Mouse (Mus musculus): ENCODE data around the gene Klhdc3. TPM values are rescaled to one million over a fixed set of nuclear protein-coding genes. Genes with fewer than 3 reads are reported as not detected.

Klhdc3 gene
- polyA plus RNA-seq, 1 experiment: 189 TPM

- no peak for DNase-seq (ENCODE audit: extremely low spot score in 1 of 2, low spot score in 1 of 2)
These were observed 52.3 kb downstream of the Klhdc3 start for GRCm38 (mm10) chr17:46628471-46628790.

- DNase-seq (ENCODE audit: extremely low spot score in 1 of 2, low spot score in 1 of 2): no peak
These were observed 53.3 kb downstream of the Klhdc3 start for GRCm38 (mm10) chr17:46627409-46627808.

- DNase-seq (ENCODE audit: extremely low spot score in 1 of 2, low spot score in 1 of 2): no peak
These were observed 56.1 kb downstream of the Klhdc3 start for GRCm38 (mm10) chr17:46624598-46624997.

Other genes with a start within 250 kb of the Klhdc3 start
- 0.15 and 0.18 TPM in 2 replicates for gene Slc22a7, start 242.5 kb downstream of the Klhdc3 start, polyA plus RNA-seq (2012; rRNA removed)
- 46.3 and 50.1 TPM in 2 replicates for gene Ttbk1, start 193.2 kb downstream of the Klhdc3 start, polyA plus RNA-seq (2012; rRNA removed)
- 4.0 and 4.8 TPM in 2 replicates for gene Dnph1, start 184.2 kb downstream of the Klhdc3 start, polyA plus RNA-seq (2012; rRNA removed)
- 65.3 and 66.8 TPM in 2 replicates for gene Cul9, start 134.5 kb downstream of the Klhdc3 start, polyA plus RNA-seq (2012; rRNA removed)
- 74.8 and 82.0 TPM in 2 replicates for gene Srf, start 124.7 kb downstream of the Klhdc3 start, polyA plus RNA-seq (2012; rRNA removed)
- 5.3 and 6.3 TPM in 2 replicates for gene Ptk7, start 51.4 kb downstream of the Klhdc3 start, polyA plus RNA-seq (2012; rRNA removed)
- gene Klc4, start 34.9 kb downstream of the Klhdc3 start, polyA plus RNA-seq (2012; rRNA removed): 20.1 and 23.5 TPM in 2 replicates
- gene Mrpl2, start 34.7 kb downstream of the Klhdc3 start, polyA plus RNA-seq (2012; rRNA removed): 51.2 and 58.7 TPM in 2 replicates
- 33.0 and 35.2 TPM in 2 replicates for gene Cul7, start 30.6 kb downstream of the Klhdc3 start, polyA plus RNA-seq (2012; rRNA removed)
- 29.6 and 33.0 TPM in 2 replicates for gene Rrp36, start 6.6 kb downstream of the Klhdc3 start, polyA plus RNA-seq (2012; rRNA removed)
- 151 and 157 TPM in 2 replicates for gene Mea1, start 2.1 kb downstream of the Klhdc3 start, polyA plus RNA-seq (2012; rRNA removed)
- 95.4 and 95.5 TPM in 2 replicates for gene Ppp2r5d, start 24.2 kb upstream of the Klhdc3 start, polyA plus RNA-seq (2012; rRNA removed)
- gene Pex6, start 30.5 kb upstream of the Klhdc3 start, polyA plus RNA-seq (2012; rRNA removed): 49.1 and 50.5 TPM in 2 replicates
- gene Gnmt, start 48.3 kb upstream of the Klhdc3 start, polyA plus RNA-seq (2012; rRNA removed): 1.8 and 2.2 TPM in 2 replicates
- gene Cnpy3, start 71.3 kb upstream of the Klhdc3 start, polyA plus RNA-seq (2012; rRNA removed): 86.0 and 88.3 TPM in 2 replicates
- gene Ptcra, start 82.8 kb upstream of the Klhdc3 start, polyA plus RNA-seq (2012; rRNA removed): 0.36 and 0.88 TPM in 2 replicates
- gene 2310039H08Rik, start 91.7 kb upstream of the Klhdc3 start, polyA plus RNA-seq (2012; rRNA removed): 23.6 and 27.1 TPM in 2 replicates
- 37.8 and 46.0 TPM in 2 replicates for gene Rpl7l1, start 101.8 kb upstream of the Klhdc3 start, polyA plus RNA-seq (2012; rRNA removed)
- gene Bicral, start 177.6 kb upstream of the Klhdc3 start, polyA plus RNA-seq (2012; rRNA removed): 37.4 and 38.6 TPM in 2 replicates
- 26.5 and 27.3 TPM in 2 replicates for gene Tbcc, start 209.8 kb upstream of the Klhdc3 start, polyA plus RNA-seq (2012; rRNA removed)
- 0.04 TPM in 1 of 2 replicates, not detected in the other for gene Prph2, start 229.5 kb upstream of the Klhdc3 start, polyA plus RNA-seq (2012; rRNA removed)